Mouse (Mus musculus): ENCODE measurements around the gene Dnajc6.

The Dnajc6 gene

GRCm38 (mm10) chr4:101682620-101683019 lies 186.2 kb downstream of the Dnajc6 start:
- intact Hi-C loops (cut with DNase I): no loop called here

DNA sequence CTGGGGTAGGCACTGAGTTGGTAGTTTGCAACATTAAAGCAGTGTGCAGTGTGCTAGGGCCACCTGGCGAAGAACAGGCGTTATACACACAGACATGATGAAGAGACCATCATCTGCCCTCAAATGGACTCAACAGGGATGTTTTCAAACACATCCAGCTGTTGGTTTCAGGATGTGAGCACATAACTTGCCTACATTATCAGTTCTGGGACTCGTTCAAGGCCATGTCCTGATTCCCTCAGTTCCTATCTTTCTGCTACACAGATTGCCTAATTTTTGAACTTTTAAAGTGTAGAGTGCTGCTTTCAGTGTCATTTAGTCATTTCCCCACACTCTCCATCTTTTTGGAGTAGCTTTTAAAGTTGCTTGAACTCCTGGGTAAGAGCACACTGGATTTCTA lies 186.6 kb downstream of the Dnajc6 start:
- intact Hi-C loops (cut with DNase I): no loop called here

DNA sequence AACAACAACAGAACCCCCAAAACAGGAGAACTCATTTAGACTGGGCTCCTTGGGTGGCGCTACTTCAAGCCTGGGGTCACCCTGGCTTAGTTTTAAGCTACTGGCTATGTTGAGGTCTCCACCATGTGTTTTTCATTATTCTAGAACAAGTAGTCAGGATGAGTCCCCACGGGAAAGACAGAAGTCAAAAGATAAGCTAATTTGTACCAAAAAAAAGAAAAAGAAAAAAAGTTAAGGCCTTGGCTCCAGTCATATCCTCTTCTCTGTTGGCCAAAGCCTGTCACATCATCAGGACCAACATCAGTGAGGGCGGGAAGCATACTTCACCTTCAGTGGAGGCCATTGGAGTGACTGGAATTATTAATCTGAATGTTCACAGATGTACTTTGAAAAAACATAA lies 188.4 kb downstream of the Dnajc6 start:
- intact Hi-C loops (cut with DNase I): no loop called here

GRCm38 (mm10) chr4:101686227-101686810 lies 189.9 kb downstream of the Dnajc6 start:
- intact Hi-C loops (cut with DNase I): no loop called here

- intact Hi-C loops (cut with DNase I): no loop called here
These were observed 192.8 kb downstream of the Dnajc6 start for GRCm38 (mm10) chr4:101689241-101689640.

DNA sequence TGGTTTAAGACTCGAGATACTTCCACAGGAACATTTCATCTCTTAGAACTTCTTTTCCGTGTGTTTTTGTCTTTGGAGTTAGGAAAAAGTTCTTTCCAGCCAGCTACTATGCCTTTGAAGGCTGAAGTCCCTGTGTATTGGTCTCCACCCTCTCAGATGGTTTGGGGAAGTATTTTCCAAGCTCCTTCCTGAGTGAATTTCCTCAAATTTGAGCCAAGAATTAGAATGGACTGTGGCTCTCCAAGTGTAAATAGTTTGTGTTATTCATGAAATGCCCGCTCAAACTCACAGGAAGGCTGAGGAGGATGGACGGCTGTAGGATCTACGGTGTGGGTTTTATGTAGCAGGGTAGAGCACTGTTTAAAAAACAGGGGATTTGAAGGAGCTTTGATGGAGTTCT lies 193.2 kb downstream of the Dnajc6 start:
- intact Hi-C loops (cut with DNase I): no loop called here

All from adrenal gland (tissue).